ENCODE assay signal across 8 mouse cellular contexts in genomic region chr11:73137116-73137515, GRCm38 (mm10). TPM values are rescaled to one million over a fixed set of nuclear protein-coding genes. Genes with fewer than 3 reads are reported as not detected.
DNase-seq lines count a peak whose midpoint lies in the region; ATAC-seq and TF ChIP-seq lines count a peak whose summit lies in the region.

No protein-coding gene starts in this region.

- no peak for TF ChIP-seq EP300 in lung, postnatal 0 days (IDR thresholded peaks at IDR 0.05)

- no peak for TF ChIP-seq CTCF in lung, postnatal 0 days (IDR thresholded peaks at IDR 0.05)

- no peaks in the 10 kb centered on the region for H3K27me3 ChIP-seq in lung, postnatal 0 days (replicated peaks; ENCODE audit: insufficient read depth, low read length)
- H3K27me3 ChIP-seq in forebrain, embryonic 15.5 days: no peaks in the 10 kb centered on the region
- no peaks in the 10 kb centered on the region for H3K27me3 ChIP-seq in limb, embryonic 11.5 days (ENCODE audit: control insufficient read depth, insufficient read depth, low read length)
- no peaks in the 10 kb centered on the region for H3K27me3 ChIP-seq in neural tube, embryonic 14.5 days (ENCODE audit: control insufficient read depth, insufficient read depth, low read length)

- H3K9me3 ChIP-seq in lung, postnatal 0 days (ENCODE audit: low read length): no peaks in the 10 kb centered on the region
- H3K9me3 ChIP-seq in forebrain, embryonic 15.5 days: no peaks in the 10 kb centered on the region
- no peaks in the 10 kb centered on the region for H3K9me3 ChIP-seq in limb, embryonic 11.5 days (ENCODE audit: control insufficient read depth, low read length)
- no peaks in the 10 kb centered on the region for H3K9me3 ChIP-seq in neural tube, embryonic 14.5 days (ENCODE audit: control insufficient read depth, low read length)

- H3K27ac ChIP-seq in lung, postnatal 0 days (ENCODE audit: low read length): no peak overlapping the region
- no peak overlapping the region for H3K27ac ChIP-seq in forebrain, embryonic 15.5 days (replicated peaks)
- H3K27ac ChIP-seq in limb, embryonic 11.5 days (replicated peaks; ENCODE audit: low read depth, low read length): no peak overlapping the region
- no peak overlapping the region for H3K27ac ChIP-seq in neural tube, embryonic 14.5 days (ENCODE audit: low read depth, low read length)

- peak overlapping the region; percentile 95 for H3K4me2 ChIP-seq in lung, postnatal 0 days (replicated peaks; ENCODE audit: low read depth, low read length)
- H3K4me2 ChIP-seq in forebrain, embryonic 15.5 days (replicated peaks): peak overlapping the region; percentile 90
- H3K4me2 ChIP-seq in limb, embryonic 11.5 days (ENCODE audit: low read depth, severe bottlenecking): peak overlapping the region; percentile 70
- H3K4me2 ChIP-seq in neural tube, embryonic 14.5 days (ENCODE audit: low read depth, low read length): peak overlapping the region; percentile 80

- ATAC-seq in lung, postnatal 0 days: no peak
- ATAC-seq in forebrain, embryonic 15.5 days (replicated peaks): no peak
- no peak for ATAC-seq in limb, embryonic 11.5 days (ENCODE audit: insufficient number of reproducible peaks, low FRiP score, low TSS enrichment, low read depth)
- ATAC-seq in neural tube, embryonic 14.5 days (ENCODE audit: low read depth): no peak

- WGBS in lung, postnatal 0 days: 7% methylated on average over 11 of the region's 11 CpGs
- WGBS in forebrain, embryonic 15.5 days: 32% methylated on average over 11 of the region's 11 CpGs
- WGBS in limb, embryonic 11.5 days: 48% methylated on average over 11 of the region's 11 CpGs
- WGBS in neural tube, embryonic 14.5 days: 38% methylated on average over 11 of the region's 11 CpGs

- peak overlapping the region; percentile 86 for H3K4me3 ChIP-seq in lung, postnatal 0 days (ENCODE audit: low read depth, low read length)
- H3K4me3 ChIP-seq in forebrain, embryonic 15.5 days: peak overlapping the region; percentile 89
- peak overlapping the region; percentile 92 for H3K4me3 ChIP-seq in limb, embryonic 11.5 days (ENCODE audit: low read depth, low read length)
- H3K4me3 ChIP-seq in neural tube, embryonic 14.5 days (ENCODE audit: low read depth, low read length): peak overlapping the region; percentile 78

- DNase-seq in lung, postnatal 0 days (ENCODE audit: low spot score): peak; percentile 40
- no peak for DNase-seq in lung, postnatal 14 days
- no peak for DNase-seq in limb, embryonic 11.5 days (ENCODE audit: low spot score)
- no peak for DNase-seq in layer of hippocampus, adult 9-11 months
- DNase-seq in cerebellum, postnatal 10 days: no peak
- DNase-seq in retina, postnatal 1 day: no peak

- no peaks in the 10 kb centered on the region for H3K36me3 ChIP-seq in lung, postnatal 0 days (ENCODE audit: insufficient read depth, low read length)
- H3K36me3 ChIP-seq in forebrain, embryonic 15.5 days: no peaks in the 10 kb centered on the region
- H3K36me3 ChIP-seq in limb, embryonic 11.5 days (ENCODE audit: control insufficient read depth, insufficient read depth, low read length): peaks cover 13% of the 10 kb centered on the region
- no peaks in the 10 kb centered on the region for H3K36me3 ChIP-seq in neural tube, embryonic 14.5 days (ENCODE audit: control insufficient read depth, insufficient read depth, low read length)

- H3K9ac ChIP-seq in lung, postnatal 0 days (replicated peaks; ENCODE audit: low read depth): peak overlapping the region; percentile 48
- H3K9ac ChIP-seq in forebrain, embryonic 15.5 days (replicated peaks): peak overlapping the region; percentile 62; the same call in 1 of the 2 replicates
- peak overlapping the region; percentile 82 for H3K9ac ChIP-seq in limb, embryonic 11.5 days (ENCODE audit: low read length)
- H3K9ac ChIP-seq in neural tube, embryonic 14.5 days (replicated peaks; ENCODE audit: low read depth, low read length): 0 out of 2 replicates have a peak overlapping the region, but pooled peaks have one; percentile 72

- no peaks in the 10 kb centered on the region; the same call in 1 of the 2 replicates for H3K4me1 ChIP-seq in lung, postnatal 0 days (ENCODE audit: insufficient read depth, low read depth, low read length)
- peaks cover 26% of the 10 kb centered on the region for H3K4me1 ChIP-seq in forebrain, embryonic 15.5 days
- peaks cover 9% of the 10 kb centered on the region for H3K4me1 ChIP-seq in limb, embryonic 11.5 days (ENCODE audit: control insufficient read depth, insufficient read depth, low read length)
- no peaks in the 10 kb centered on the region for H3K4me1 ChIP-seq in neural tube, embryonic 14.5 days (ENCODE audit: control insufficient read depth, insufficient read depth, low read length)

RNA-seq across cellular contexts. Expression of gene Haspin, which starts 1.0 kb away (rescaled TPM):
- 2.4 and 2.5 TPM in 2 replicates for polyA plus RNA-seq in lung, postnatal 0 days (2015; fragmentation: Nextera tagmentation; extraction: Ambion mirVana)
- polyA plus RNA-seq in forebrain, embryonic 15.5 days (2015; fragmentation: Nextera tagmentation; extraction: Ambion mirVana): 7.6 and 7.7 TPM in 2 replicates
- 19.5 and 19.9 TPM in 2 replicates for polyA plus RNA-seq in limb, embryonic 11.5 days (2014; fragmentation: Nextera tagmentation; extraction: Ambion mirVana)
- polyA plus RNA-seq in neural tube, embryonic 14.5 days (2014; fragmentation: Nextera tagmentation; extraction: Ambion mirVana): 1.4 and 2.5 TPM in 2 replicates

RNA-seq across cellular contexts. Expression of gene P2rx5, which starts 23.1 kb away (rescaled TPM):
- 1.4 and 2.2 TPM in 2 replicates for polyA plus RNA-seq in lung, postnatal 0 days (2015; fragmentation: Nextera tagmentation; extraction: Ambion mirVana)
- polyA plus RNA-seq in forebrain, embryonic 15.5 days (2015; fragmentation: Nextera tagmentation; extraction: Ambion mirVana): 1.0 and 1.3 TPM in 2 replicates
- 0.08 TPM in 1 of 2 replicates, not detected in the other for polyA plus RNA-seq in limb, embryonic 11.5 days (2014; fragmentation: Nextera tagmentation; extraction: Ambion mirVana)
- 0.39 and 0.57 TPM in 2 replicates for polyA plus RNA-seq in neural tube, embryonic 14.5 days (2014; fragmentation: Nextera tagmentation; extraction: Ambion mirVana)

RNA-seq across cellular contexts. Expression of gene Emc6, which starts 39.7 kb away (rescaled TPM):
- 160 and 177 TPM in 2 replicates for polyA plus RNA-seq in lung, postnatal 0 days (2015; fragmentation: Nextera tagmentation; extraction: Ambion mirVana)
- 131 and 132 TPM in 2 replicates for polyA plus RNA-seq in forebrain, embryonic 15.5 days (2015; fragmentation: Nextera tagmentation; extraction: Ambion mirVana)
- 95.2 and 111 TPM in 2 replicates for polyA plus RNA-seq in limb, embryonic 11.5 days (2014; fragmentation: Nextera tagmentation; extraction: Ambion mirVana)
- polyA plus RNA-seq in neural tube, embryonic 14.5 days (2014; fragmentation: Nextera tagmentation; extraction: Ambion mirVana): 147 and 158 TPM in 2 replicates

RNA-seq across cellular contexts. Expression of gene Tax1bp3, which starts 39.8 kb away (rescaled TPM):
- 373 and 379 TPM in 2 replicates for polyA plus RNA-seq in lung, postnatal 0 days (2015; fragmentation: Nextera tagmentation; extraction: Ambion mirVana)
- polyA plus RNA-seq in forebrain, embryonic 15.5 days (2015; fragmentation: Nextera tagmentation; extraction: Ambion mirVana): 172 and 173 TPM in 2 replicates
- 220 and 222 TPM in 2 replicates for polyA plus RNA-seq in limb, embryonic 11.5 days (2014; fragmentation: Nextera tagmentation; extraction: Ambion mirVana)
- polyA plus RNA-seq in neural tube, embryonic 14.5 days (2014; fragmentation: Nextera tagmentation; extraction: Ambion mirVana): 103 and 149 TPM in 2 replicates

RNA-seq across cellular contexts. Expression of gene Itgae, which starts 46.7 kb away (rescaled TPM):
- 0.23 and 0.30 TPM in 2 replicates for polyA plus RNA-seq in lung, postnatal 0 days (2015; fragmentation: Nextera tagmentation; extraction: Ambion mirVana)
- polyA plus RNA-seq in forebrain, embryonic 15.5 days (2015; fragmentation: Nextera tagmentation; extraction: Ambion mirVana): 0.18 and 0.34 TPM in 2 replicates
- 0.51 and 0.54 TPM in 2 replicates for polyA plus RNA-seq in limb, embryonic 11.5 days (2014; fragmentation: Nextera tagmentation; extraction: Ambion mirVana)
- polyA plus RNA-seq in neural tube, embryonic 14.5 days (2014; fragmentation: Nextera tagmentation; extraction: Ambion mirVana): 0.16 and 0.26 TPM in 2 replicates
